Mouse (Mus musculus) G1E (cell line): ENCODE data around the gene Ankrd10.

ENCODE experiments used
- CTCF ChIP-seq: IDR thresholded peaks from 2 replicates; pipeline ENCODE4 v1.5.1; 2012; ENCODE audit warnings: low read depth, low read length, inconsistent platforms, mixed read lengths
- GATA1 ChIP-seq: IDR thresholded peaks from 2 replicates; pipeline ENCODE4 v1.6.1; 2012; ENCODE audit warnings: borderline replicate concordance, low read length, inconsistent platforms, mixed read lengths
- TAL1 ChIP-seq: conservative IDR thresholded peaks from 2 replicates; pipeline ENCODE4 v1.6.1; 2012; ENCODE audit warnings: low read depth, low read length, inconsistent platforms, mixed read lengths

GRCm38 (mm10) chr8:11575604-11576384 is 59.8 kb downstream of the Ankrd10 start:
- TF ChIP-seq GATA1 (no peak), CTCF (no peak), TAL1 (no peak)
